Mouse (Mus musculus) brain, embryonic 18.5 days (tissue): ENCODE results near the gene Oard1.

Experiments
- DNase-seq: peaks from one replicate; pipeline ENCODE4 v3.0.0-alpha.2; 2012; ENCODE audit warnings: low read depth, low spot score

Gene Oard1

DNA sequence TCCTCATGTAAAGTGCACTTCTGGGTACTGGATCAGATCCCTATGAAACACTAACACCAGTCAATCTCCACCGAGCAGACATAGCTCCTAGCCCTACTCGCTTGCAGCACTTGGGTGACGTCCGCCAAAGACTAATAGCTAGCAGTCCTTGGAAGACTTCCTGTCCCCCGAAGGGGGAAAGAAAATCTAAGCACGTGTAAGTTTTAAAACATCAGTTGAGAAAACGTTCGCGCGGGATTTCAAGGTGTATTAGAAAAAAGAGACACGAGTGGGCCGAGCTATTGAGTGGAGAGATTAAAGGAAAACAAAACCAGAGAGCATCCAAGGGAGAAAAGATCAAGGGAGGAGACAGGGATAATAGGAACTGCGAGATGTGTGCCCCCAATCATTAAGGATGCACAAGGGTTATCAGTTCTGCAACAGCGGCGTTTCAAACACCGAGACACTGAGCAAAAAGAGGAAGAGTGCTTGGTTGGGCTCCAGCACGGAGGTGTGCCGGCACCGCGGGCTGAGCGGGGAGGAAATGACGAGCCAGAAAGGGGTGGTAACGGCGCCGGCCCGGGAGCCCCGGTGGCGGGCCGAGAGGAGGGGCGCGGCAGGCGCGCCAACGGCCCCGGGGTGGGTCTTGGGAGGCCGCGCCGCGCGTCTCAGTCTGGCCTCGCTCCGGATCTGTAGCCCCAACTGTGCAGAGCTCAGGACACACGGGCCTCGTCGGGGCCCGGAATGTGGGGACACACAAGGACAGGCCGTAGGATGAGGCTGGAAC lies 1.1 kb upstream of the Oard1 start:
- no peak for DNase-seq

DNA sequence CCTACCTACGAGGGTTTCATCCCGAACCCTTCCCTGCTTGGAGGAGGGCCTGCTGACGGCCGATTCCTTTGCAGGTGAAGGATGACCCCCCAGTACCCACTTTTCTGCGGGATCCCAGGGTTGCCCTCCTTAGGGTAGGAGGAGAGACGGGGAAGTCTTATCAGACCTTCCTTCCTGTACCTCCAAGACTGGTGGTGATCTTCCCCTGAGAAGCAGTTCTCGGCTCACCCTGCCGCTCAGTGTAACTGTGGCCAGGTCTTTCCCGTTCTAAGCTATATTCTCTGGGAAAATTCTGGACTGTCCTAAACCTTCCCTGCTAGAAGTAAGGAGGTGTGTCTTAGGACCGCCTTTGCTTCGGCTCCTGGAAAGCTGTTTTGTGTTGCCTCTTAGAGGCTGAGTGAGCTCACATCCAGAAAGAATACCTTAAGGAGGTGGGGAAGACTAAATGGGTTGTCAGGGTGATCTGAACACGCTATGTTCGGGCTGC lies 528 bp downstream of the Oard1 start:
- no peak for DNase-seq

DNA sequence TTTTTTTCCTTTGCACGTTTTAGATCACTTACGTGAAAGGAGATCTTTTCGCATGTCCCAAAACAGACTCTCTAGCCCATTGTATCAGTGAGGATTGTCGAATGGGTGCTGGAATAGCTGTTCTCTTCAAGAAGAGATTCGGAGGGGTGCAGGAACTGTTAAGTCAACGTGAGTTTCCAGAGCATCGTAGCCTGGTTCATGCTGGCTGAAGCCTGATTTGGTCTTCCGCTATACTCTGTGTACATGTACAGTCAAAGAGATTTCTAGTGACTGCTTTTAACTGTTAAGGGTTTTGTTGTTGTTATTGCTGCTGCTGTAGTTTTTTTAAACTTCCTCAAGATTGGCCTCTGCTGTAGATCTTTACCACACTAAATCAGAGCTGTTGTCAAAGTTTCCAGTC lies 1.4 kb downstream of the Oard1 start:
- no peak for DNase-seq

DNA sequence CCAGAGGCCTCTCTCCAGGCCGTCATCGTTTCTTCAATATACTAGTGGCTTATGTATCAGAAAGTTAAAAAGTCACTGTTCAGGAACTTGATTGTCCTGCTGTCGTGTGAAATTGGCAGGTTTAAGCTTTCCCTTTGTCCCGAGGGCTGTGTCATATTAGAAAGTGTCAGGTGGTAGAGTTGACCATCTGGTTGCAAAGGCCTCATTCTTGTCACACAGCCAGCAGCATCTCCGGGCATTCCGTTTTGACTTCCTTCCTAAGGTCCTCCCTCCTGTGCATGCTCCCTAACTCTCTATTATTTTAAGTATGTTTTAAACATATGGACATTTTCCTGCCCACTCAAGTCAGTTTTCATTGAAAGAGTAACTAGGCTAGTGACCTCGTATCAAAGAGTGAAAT lies 6.2 kb downstream of the Oard1 start:
- DNase-seq, result no peak

DNA sequence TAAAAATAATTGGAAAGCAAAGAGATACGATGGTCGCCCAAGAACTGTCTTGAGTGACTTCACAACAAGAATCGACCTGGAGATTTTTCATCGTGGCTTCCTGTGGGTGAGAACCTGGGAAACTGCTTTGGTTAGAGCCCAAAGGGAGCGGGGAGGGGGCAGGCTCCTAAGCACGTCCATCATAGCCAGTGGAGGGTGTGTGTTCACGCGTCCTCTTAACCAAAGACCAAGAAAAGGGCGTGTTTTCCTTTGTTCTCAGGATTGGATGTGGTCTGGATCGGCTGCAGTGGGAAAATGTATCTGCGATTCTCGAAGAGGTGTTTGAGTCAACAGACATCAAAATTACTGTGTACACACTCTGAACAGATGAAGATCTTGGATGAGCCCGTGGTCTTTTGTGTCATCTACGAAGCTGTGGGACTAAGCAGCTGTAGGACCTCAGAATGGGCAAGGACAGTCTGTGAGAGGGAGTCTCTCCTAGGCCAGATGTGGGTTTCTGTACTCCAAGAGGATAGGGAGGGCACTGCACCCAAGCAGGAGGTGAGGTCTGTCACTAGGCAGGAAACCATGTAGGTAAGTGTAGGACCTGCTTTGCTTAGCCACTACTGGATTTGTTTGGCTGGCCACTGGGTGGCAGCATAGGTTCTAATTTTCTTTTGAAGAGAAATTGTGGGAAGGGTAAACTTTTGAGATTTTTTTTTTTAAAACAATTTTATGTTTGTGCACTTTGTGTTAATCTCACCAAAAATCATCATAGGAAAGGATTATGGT lies 6.8 kb downstream of the Oard1 start:
- no peak for DNase-seq

DNA sequence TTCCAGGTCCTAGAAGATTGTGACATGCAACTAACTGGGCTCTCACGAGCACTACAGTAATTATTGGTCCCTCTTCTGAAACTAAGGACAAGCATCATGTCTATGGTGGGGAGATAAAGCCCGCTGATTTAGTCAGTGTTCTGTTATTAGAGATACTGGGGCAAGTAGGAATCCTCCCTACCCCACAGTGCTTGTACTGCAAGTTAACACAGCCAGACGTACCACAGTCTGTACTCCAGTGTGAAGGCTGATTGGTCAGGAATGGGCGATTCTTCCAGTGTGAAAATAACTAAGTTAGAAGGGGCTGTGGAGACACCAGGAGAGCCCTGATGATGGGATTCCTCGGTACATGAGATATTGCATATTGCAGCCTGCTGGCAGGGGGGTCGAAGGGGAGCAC lies 7.7 kb downstream of the Oard1 start:
- no peak for DNase-seq

DNA sequence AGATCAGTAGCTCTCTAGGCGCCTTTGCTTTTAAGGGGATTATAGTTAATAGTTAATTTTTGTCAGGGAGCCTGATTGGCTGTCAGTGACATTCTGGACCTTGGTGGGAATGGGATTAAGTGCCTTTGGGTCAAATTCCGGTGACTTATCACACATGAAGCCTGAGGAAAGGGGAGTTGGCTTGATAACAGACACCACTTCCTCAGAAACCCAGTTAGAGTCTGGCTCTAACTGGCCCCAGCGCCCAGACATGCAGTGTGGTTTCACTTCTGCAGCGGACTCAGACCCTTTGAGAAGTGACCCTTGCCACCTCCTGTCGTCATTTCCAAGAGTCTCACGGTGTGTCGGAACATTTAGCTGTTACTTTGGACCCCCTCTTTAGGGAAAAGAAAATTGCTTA lies 8.4 kb downstream of the Oard1 start:
- DNase-seq, result no peak

DNA sequence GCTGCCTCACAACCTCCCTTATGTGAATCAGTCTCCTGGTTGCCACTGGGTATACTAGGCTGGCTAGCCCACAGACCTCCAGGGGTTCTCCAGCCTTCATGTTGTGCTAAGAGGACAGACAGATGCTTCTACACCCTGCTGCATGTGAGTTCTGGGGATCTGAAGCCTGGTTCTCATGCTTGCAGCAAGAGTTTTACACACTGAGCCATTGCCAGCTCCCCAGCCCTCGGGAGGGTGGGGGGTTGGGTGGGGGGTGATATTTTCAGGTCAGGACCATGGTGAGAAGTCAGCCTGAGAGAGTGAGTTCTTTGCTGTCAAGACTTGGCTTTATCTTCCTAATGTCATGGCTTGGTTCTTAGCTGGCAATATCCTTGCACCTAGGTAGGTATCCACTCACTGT lies 9.0 kb downstream of the Oard1 start:
- no peak for DNase-seq

DNA sequence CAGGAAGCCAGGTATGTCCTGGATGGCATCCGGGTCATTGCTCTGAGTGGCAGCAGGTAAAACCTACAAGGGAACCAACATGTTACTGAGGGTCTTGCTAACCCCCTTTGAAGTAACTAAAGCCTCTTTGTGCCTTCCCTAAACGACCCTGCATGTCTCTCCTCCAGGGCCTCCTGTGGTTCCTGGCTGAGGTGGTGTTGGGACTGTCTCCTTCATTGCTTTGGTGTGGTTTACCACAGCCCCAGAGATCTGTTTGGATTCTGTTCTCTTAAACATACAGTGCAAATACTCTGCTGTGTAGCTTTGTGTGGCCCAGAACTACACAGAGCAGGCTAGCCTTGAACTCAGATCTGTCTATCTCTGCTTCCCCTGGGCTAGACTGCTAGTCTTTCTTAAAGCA lies 9.8 kb downstream of the Oard1 start:
- no peak for DNase-seq

DNA sequence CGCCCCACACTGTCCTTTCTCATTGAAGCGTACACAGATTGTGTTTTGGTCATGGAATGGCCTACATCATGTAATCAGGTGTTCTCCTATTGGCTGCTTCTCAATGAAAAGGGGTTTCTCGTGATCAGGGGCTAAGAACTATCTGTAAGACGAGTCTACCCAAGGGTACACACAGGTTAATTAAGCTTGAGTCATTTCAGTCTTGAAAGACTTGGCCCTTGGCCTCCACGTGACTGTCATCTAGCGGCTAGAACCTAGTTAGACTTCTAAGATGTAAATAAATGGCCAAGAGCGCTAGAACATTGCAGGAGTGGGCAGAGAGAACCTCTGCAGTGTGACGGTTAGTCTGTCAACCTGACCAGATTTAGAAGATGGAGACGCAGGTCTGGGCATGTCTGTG lies 14.4 kb downstream of the Oard1 start:
- DNase-seq, result no peak

DNA sequence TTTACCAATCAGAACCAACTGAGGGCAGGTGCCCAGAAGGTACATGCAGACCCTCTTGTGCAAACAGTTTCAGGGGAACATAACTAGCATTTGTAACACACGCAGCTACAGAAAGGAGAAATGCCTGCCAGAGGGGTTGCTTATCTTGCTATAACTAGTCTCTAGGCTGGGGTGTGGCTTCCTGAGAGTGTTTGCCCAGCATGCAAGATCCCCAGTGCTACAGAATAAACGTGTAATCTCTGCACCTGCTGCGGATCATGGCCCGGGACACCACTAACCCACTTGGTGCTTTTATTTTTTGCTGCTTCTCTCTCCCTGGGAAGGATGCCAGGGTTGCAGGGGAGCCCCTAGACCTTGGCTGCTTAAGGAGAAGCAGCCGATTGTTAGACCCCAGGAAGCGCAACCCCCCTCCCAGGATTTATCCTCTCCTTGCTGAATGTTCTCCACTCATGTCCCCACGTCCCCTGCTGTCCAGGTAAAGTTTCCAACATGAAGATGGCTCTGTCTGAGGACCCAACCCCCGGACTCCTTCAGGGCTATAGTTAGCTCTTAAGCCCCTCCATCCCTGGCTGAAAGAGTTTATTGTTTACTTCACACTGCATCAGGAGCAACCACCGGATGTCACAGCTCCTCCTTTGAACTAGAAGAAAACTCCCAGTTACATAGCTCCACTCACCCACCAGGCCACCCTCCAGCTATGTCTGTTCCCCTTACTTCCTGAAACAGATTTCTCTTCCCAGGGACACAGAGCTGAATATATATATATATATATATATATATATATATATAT lies 16.2 kb downstream of the Oard1 start:
- DNase-seq, result no peak

DNA sequence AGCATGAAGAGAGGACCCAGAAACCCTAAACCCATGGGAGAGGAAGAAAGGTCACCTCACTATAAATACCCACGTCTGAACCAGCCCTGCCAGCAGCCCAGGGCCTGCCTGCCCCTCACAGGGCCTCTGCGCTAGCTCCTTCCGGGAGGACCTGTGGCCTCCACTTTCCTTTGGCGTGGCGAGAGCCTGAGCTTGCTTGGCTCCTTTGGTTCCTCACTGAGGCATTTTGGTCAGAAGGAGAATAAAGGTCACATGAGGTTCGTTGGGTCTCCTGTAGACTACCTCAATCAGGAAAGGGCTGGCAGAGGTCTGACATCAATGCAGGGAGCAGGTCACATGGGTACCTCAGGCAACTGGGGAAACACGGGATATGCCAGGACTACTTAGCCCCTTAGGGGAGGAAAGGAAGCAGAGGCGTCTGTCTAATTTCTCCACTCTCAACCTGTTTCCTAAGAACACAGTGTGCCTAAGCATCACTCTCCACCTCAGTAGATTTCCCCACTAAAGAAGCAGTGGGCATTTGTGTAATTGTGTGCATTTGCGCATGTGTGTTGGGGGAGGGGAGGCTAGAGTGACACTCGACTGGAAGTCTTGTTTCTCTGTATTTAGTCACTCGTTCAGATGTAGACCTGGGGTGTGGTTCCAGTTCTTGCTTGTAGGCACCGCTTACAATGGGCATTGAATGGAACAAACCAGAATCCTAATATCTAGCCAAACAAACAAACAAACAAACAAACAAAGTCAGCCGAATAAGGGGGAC lies 17.4 kb downstream of the Oard1 start:
- no peak for DNase-seq

DNA sequence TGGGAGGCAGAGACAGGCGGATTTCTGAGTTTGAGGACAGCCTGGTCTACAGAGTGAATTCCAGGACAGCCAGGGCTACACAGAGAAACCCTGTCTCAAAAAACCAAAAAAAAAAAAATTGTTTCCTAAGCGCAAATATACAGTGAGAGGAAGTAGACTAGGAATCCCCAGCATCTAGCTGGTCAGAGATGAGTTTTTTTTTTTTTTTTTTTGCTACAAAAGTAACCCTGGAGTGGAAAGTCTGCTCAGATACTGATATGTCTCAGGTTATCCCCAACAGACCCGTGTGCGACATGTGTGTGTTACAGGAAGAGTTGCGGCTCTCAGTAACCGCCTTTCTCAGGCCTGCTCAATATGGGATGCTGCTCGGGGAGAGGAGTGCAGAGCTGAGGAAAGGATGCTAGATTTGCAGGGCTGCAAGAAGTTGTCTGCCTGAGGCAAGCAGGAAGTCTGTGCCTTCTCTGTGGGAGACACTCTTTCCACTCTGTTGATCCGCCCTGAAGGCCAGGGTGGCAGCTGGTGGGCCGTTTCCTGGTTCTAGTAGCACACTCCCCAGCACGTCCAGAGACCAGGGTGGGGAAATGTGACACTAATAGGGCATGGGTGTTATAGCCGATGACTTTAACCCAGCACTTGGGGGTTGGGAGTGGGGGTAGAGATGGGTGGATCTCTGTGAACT lies 18.2 kb downstream of the Oard1 start:
- no peak for DNase-seq

DNA sequence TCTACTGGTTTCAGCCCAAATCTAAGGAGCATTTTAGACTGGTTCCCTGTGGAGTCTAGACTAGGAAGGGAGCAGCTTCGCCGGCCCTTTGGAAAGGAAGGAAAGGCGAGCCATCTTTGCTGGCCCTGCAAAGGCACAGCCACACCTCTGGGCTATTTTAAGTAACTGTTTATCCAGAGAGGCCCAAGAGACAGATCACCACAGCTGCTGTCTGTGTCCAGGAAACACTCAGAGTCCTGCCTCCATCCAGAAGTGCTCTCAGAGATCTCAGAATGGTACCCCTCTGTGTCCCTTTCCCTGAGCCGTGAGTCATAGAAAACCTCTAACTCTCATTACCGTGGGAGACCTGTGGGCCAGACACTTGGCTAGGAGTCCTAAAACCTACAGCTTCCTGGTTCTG lies 20.6 kb downstream of the Oard1 start:
- no peak for DNase-seq

DNA sequence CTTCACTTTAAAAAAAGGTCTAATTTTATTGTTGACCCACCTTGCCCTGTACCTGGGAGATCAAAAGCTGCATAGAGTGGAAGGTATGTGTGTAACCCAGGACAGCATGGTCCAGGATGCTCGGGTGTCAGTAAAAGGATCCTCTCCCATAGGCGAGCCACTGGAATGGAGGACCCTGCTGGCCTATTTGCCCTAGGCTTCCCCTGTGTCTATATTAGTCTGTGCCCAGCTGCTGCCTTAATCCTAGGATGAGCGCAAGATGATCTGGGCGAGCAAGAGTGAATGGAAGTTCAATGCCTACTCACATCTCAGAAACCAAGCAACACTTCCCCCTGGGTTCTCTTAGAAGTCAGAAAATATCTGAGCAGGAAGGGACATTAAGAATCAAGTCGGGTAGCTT lies 21.2 kb downstream of the Oard1 start:
- no peak for DNase-seq

DNA sequence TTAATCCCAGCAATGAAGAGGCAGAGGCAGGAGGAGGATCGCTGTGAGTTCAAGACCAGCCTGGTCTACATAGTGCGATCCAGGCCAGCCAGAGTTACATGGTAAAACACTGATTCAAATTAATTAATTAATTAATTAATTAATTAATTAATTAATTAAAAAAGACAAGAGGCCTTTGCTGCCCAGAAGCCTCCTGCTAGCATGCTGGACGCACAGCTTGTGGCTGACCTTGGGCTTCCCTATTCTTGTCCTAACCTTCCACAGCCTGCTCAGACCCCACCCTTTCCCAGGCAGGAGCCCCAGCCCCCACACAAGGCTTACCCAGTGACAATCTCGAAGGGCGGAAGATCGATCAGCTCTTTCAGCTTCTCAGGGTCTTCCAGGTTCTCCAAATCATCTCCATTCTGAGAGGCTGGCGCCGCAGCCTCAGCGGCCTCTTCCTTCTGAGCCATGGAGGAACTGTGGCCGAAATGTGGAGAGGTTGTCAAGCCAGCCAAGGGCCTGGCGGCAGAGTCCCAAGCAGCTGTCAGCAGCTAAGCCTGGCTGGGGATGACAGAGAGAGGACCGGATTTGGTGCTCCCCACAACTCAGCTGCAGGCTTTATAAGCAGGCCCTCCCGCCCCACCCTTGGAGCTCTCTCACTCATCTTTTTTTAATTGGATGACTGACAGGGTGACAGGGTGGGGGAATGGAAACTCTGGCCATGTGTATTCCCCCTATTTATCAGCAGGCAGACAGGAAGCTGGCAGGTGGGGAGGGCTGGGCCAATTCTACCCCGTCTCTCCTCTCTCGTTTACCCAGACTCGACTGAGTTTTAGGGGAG lies 22.6 kb downstream of the Oard1 start, which contains the start of gene Apobec2:
Gene Apobec2, minus strand, starts transcription at position 773 of the 823 bp plus-strand sequence.
- no peak for DNase-seq

DNA sequence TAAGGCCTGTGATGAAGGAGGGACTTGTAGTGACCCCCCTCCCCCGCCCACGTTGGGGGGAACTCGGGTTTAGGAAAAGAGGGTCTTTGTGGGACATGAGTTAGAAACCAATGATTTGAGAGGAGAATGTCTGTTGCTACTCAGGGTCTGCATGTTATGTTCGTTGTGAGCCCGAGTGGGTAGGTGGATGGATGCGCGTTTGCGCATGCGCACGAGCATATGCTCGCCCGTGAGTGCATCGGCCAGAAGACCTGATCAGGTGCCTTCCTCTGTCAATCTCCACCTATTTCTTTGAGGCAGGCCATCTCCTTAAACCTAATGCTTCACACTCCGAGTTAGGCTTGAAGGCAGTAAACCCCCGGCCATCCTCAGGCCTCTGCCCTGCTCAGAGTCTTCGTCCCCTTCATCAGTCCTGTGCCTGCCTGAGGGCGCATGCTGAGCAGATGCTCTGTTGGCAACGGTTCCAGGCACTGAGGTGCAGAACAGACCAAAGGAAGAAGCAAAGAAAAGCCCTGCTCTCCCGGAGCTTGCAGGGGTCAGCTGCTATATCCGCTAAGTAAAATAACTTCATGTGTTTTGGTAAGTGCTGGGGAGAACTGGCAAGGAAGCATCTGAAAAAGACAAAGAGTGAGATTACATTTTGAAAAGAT lies 23.3 kb downstream of the Oard1 start:
- DNase-seq, result no peak

DNA sequence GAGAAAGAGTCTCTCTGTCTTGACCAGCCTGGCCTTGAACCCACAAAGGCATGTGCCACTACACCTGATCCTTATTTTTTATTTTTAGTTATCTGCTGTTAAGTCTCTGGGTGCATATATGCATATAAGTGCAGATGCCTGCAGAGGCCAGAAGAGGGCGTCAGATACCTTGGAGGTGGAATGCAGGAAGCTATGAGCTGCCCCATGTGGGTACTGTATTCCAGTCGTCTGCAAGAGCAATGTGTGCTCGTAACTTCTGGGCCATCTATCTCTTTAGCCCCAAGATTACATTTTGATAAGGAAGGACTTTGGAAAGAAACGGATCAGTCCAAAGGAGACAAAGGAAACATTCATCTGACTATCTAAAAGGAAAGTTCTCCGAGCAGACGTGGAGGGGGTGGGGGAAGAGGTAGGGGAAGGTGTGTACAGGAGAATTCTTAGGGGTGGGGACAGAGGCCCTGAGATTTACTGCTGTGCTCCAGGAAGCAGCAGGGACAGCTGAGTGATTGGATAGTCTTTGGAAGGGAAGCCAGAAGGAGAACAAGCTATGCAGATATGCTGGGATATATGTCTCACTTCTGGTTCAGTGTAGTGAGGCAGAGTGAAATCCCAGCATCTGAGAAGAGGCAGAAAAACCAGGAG lies 24.0 kb downstream of the Oard1 start:
- DNase-seq, result no peak

DNA sequence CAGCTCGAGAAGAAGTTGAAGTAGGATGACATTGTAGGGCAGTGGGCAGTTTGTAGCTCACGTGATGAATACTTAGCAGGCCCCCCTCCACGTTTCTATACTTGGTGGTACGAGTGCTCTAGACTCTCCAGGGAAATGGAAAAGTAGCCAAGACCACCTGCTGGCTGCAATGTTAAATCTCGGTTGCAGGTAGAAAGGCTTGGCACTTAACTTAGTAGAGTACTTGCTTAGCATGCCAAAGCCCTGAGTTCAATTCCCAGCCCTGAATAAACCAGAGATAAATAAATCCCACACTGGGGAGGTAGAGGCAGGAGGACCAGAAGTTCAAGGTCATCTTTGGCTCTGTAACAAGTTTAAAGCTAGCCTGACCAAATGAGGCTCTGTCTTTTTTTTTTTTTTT lies 24.7 kb downstream of the Oard1 start:
- DNase-seq, result no peak
